Mouse (Mus musculus) granulocyte monocyte progenitor cell, adult 5-6 weeks (primary cell): ENCODE data around the gene Tbrg4. TPM values are rescaled to one million over a fixed set of nuclear protein-coding genes. Genes with fewer than 3 reads are reported as not detected.

Experiments
- ATAC-seq: replicated peaks from 2 replicates; pipeline ENCODE4 v1.8.0; 2016; ENCODE audit warnings: mild to moderate bottlenecking, moderate TSS enrichment, inconsistent platforms; ENCODE audit not compliant: poor library complexity, severe bottlenecking
- total RNA-seq, 2 experiments: library from RNA; stranded (forward) in 1 of 2; stranded (reverse) in 1 of 2; fragments of 200-712, 200-1000 nt in 1 of 2; fragments of >200 nt in 1 of 2; fragmentation: Nextera tagmentation in 1 of 2; gene quantifications; 2 replicates each; pipeline ENCODE4 v1.2.3; 2014 to 2017

Tbrg4 gene
- total RNA-seq, 2 experiments from 2014 or later: 35.0 to 101 TPM

DNA sequence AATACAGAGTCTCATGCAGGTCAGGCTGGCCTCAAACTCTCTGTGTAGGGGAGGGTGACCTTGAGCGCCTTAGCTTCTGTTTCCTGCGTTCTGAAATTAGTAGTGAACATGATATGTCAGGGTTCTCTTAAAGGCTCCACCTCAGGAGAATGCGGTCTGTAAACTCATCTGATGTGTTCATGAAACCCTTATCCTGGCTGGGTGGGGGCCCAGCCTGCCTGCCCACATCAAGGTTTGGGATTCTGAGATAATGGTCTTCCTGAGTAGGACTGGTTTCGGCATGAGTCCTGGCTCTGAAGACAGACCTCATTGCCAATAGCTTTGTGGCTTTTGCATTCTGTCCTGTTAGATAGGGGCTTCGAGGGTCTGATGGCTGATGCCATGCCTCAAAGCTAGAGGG, 30.5 kb downstream of the Tbrg4 start:
- no peak for ATAC-seq

DNA sequence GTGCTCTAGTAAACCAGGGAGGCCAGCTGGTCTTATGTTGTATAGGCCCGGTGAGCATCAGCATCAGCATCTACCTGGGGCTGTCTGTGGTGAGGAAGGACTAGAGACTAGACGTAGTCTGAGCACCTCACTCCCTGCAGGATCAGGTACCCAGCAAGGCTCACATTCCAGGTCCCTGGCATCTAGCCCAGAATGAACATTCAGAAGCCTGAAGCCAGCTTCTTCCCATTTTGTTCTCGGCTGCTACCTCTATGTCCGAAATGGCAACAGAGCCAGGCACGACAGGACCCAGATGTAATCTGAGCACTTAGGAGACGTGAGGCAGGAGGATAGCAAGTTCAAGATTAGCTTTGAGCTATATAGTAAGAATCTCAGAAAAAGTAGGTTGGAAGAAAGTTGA, 31.0 kb downstream of the Tbrg4 start:
- no peak for ATAC-seq

DNA sequence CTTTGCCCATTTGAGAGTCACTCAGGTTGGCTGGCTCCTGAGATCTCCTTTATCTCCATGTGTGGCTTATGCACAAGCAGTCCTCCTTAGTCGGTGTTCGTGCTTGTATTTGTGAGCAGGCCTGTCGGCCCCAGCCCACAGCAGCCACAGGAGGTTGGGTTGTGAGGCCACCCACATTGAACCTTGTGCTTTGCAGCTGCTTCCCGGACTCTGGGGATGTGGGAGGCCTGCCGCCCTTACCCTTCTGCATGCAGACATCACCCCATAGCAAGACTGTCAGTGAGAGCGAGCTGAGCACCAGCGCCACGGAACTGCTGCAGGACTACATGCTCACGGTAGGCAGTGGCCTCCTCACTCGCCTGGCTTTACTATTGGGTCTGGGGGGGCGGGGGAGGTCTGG, 32.5 kb downstream of the Tbrg4 start:
- no peak for ATAC-seq

DNA sequence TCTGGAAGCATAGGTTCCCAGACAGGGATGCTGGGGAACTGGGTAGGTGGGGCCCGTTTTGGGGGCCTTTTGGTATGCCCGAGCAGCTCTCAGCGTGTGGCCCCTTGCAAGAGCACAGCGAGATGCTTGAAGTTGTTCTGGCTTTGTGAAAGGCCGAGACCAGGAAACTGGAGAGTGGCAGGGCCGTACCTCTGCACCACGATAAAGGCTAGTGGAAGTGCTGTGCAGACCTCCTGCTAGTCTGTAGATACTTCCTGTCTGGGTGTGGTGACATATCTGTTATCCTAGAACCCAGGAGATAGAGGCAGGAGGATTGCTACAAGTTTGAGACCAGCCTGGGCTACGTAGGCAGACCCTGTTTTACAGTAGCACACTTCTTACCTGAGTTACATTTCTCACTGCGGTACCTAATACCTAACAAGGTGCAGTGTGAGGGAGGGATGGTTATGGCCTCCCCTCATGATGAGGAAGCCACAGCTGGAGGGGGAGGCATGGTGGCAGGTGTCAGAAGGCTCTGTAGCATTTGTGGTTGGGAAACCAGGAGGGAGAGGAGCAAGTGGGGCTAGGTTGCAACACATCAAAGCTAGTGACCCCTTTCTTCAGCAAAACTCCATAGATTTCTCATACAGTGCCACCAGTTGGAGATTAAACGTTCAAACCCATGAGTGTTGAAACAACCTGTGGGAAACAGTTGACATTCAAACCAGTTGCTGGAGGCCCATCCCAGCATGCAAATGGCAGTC, 34.8 kb downstream of the Tbrg4 start:
- peak; percentile 68 for ATAC-seq

DNA sequence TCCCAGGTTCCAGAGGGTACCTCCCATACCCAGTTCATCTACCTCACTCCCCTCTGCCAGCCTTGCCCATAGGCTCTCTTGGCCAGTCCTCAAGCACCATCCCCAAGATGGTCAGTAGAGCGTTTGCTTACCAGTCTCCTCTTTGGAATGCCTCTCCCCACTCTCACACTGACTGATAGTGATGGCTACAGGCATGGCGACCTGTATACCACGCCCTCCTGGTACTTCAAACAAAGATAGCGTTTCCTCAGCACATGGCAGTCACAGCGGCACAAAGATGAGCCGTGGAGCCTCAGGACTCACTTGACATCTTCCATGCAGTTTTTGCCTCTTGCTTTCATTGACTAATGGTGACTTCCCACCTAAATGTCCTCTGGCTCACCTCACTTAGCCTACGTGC, 36.0 kb downstream of the Tbrg4 start:
- no peak for ATAC-seq

DNA sequence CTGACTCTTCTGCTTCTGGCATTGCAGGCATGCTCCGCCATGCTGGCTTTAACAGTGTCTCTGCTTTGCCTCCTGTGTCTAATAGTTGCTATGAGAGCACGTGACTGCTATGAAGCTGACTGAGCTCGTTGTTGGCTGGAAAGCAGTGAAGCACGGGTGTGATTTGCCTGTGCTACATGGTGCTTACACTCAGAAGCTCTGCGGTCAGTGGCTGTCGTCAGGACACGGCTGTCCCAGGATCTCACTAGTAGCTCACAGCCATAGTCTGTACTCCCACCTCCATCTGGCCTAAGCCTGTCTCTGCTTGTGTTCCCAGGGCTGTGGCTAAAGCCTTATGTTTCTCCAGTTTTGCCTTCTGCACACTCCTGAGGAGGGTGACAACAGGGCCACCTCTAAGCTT, 37.6 kb downstream of the Tbrg4 start:
- no peak for ATAC-seq

DNA sequence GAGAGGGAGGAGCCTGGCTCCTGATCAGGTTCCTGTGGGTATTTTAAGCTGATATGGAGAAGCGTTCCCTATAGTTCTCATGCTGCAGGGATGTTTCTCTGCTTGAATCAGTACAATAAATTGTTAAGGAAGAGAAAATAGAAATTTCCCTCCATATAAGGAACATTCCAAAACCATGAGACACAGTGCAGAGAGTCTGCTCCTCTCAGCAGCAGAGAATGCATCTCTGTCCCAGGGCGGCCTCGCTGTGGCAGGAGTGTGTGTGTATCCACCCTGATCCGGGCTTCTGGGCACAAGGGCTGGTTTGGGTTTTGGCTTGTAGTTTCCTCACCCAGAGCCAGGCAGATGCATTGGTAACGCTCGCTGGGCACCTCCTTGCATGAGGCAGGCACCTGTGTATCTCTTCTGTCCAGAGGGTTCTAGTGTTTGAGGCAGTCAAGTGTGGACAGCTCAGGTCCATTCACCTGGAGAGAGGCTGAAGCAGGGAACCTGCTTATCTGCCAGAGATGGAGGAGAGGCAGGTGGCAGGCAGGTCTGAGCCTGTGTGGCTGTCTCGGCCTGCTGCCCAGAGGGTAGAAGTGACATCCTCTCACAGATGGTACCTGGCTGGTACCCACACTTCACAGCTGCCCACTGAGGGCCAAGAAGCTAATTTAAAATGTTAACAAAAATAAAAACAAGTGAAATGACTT, 38.5 kb downstream of the Tbrg4 start:
- no peak for ATAC-seq

DNA sequence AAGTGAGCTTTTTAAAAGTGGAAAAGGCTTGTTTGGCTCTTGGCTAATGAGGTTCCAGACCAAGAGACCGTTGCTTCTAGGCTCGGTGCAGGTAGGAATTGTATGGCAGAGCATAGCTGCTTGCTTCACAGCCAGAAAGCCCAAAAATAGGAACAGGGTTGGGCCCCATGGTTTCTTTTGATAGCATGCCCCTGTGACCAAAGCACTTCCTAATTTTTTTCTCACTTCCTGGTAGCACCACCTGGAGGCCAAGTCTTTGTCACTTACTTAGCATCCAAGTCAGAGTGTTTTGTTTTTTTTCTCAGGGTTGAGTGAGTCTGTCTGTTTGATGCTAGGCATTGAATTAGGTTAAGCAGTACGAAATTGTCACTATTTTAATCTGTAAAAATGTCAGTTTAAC, 39.2 kb downstream of the Tbrg4 start:
- ATAC-seq: peak; percentile 74

DNA sequence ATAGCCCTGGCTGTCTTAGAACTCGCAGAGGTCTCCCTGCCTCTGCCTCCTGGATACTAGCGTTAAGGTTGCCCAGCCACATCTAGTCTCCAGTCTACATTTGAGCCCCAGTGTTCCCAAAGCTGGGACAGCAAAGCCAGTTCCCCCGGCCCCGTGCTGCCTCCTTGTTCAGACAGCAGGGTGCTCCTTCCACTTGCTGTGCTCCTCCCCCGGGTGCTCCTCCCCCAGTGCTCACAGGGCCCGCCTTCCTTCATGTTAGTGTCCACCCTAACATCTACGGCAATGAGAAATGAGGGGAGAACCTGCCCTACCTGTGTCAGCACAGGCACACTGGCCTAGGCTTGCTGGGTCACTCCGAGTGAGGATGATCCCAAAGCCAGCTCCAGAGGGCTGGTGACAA, 40.1 kb downstream of the Tbrg4 start:
- no peak for ATAC-seq

DNA sequence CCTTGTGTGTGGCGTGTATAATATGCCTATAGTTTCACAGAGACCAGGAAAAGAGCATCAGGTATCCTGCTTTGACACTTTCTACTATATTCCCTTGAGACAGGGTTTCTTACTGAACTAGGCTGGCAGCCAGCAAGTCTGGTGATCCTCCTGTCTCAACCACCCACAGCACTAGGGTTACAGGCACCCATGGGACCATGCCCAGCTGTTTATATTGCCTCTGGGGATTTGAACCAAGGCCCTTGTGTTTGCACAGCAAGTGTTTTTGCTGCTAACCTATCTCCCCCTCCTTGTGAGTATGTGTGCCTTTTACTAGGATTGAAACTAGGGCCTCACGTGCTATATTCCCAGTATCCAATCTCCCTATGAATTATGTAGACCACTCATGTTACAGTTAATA, 44.3 kb downstream of the Tbrg4 start:
- no peak for ATAC-seq

DNA sequence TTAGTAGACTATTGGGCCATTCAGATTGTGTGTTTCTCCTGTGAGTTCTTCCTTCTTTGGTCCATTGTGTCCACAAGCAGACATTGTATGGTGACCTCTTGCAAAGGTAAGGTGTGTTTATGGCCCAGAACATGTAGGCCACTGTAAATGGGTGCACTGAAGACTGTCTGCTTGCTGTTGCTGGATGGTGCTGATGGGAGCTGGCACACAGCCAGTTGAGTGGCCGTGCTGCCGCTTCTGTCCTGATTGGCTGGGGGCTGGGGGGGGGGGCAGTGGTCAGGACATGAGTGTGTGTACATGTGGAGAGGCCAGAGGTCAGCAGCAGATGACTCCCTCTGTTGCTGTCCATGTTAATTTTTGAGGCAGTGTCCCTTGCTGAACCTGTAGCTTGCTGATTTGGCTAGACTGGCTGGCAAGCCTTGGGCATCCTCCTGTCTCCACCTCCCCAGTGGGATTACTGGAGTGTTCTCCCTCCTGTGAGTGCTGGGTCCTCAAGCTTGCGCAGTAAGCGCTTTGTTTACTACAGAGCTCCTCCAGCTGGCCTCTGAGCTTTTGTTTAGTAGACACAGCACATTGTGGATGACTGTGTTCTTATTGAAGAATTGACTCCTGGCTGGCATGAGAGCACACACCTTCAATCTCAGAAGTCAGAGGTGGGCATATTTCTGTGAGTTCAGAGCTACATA, 45.7 kb downstream of the Tbrg4 start:
- no peak for ATAC-seq

DNA sequence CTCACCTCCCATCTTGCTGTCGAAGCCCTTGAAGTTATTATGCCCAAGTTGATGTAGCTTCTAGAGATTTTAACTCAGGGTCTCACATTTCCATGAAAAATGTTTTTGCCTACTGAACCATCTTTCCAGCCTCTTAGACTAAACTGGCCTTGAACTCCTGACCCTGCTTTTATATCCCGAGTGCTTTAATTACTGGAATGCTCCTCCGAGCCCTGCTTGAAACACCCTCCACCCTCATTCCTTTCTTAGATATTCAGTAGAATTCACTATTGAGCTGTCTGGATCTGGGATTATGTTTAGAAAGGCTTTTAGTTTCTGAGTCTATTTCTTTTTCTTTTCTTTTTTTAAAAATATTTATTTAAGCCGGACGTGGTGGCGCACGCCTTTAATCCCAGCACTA, 46.5 kb downstream of the Tbrg4 start:
- ATAC-seq: no peak

DNA sequence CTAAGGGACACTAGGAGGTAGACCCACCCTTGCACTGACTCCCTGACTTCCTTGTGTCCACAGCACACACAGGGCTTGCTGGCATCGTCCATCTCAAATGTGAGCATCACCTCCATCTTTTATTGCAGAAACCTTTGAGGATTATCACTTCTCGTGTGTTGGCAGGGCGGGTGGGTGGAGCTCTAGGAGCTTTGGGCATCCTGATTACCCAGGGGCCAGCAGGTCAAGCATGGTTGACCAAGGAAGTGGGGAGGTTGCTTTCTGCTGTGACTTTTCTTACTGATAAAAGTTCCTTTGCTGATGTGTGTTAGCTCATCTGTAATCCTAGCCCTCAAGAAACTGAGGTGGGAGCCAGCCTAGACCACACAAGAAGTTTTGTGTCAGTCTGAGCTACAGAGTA, 49.7 kb downstream of the Tbrg4 start:
- ATAC-seq: no peak

DNA sequence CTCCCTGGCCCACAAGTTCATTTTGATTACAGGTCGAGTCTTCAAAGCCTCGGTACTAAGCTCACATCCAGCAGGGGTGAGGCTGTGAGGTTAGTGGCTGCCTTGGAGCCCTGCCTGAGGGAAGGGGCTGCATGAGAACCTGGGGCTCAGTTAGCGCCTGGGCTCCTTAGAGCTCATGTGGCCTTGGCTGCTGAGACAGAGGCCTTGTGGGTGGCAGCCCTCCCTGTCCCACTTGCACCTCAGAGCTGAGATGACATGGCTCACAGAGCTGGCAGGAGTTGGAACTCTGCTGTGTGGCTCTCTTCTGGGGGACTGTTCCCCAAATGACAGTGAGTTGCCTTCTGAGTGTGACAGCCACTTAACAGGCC, 56.5 kb downstream of the Tbrg4 start:
- no peak for ATAC-seq

DNA sequence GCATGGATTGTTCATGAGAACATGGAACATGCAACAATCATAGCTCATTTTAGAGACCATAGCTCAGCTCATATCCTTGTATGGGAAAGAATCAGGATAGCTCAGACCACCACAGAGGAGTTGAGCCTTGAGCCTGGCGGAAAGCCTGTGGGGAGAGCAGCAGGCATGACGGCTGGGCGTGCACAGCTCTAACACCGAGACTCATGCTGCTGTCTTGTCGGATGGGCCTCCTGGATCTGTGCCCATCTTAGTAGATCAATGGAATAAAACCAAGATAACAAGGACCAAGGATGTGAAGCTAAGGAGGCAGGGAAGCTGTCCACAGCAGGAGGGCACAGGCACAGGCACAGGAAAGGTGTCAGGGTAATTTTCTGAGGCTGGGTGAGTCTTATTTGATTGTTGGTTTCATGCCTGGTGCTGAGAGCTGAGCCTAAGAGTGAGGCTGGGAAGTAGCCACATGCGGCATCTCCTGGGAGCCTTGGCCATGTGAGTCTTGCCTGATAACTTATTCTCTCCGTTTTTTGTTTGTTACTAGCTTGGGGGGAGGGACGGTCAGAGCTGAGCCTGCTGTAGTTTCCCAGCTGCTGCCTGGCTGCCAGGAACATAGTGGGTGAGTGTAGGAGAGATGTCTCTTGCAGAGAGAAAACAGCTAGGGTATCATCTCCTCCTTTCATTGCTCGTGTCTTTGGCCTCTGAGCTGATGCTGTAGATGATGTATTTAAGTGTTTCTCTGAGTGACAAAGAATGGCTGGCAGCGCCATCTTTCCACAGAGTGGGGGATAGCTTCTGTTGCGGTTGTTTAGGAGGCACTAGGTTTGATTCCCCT, 57.1 kb downstream of the Tbrg4 start:
- ATAC-seq: no peak

DNA sequence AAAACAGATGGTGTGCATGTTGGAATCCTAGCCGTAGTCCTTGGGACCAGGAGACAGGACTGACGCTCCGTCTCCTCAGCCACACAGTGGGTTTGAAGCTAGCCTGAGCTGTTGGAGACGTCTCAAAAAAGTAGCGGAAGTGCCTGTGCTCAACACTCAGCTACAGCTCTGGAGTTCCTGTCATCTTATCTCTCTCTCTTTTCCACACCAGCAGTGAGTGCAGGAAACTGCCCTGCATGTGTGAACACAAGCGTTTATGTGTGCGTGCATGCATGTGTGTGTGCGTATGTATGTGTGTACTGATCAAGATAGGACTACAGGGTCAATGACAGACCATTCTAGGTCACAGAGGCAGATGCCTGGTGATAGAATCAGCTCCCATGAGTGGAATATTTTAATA, 57.9 kb downstream of the Tbrg4 start:
- peak; percentile 20; the same call in 1 of the 2 replicates for ATAC-seq

DNA sequence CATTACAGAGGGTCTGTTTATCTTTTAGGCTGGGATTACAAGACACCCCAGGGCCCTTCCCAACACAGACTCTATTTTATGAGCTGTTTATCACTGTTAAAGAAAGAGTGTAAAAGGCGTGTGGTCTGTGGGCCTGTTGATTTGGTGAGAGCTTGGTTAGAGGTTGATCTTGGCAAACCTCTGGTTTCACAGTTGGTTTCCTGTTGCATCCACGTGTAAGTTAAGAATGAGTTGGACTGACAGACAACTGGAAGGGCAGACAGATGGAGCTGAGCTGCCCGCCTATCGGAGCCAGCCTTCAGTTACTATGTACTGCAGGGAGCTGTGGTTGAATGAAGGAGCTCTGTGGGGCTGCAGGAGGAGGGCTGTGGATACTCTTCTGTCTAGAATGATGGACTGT, 59.4 kb downstream of the Tbrg4 start:
- ATAC-seq: peak; percentile 38
